Mouse (Mus musculus): ENCODE measurements around the gene Ttc1. TPM values are rescaled to one million over a fixed set of nuclear protein-coding genes. Genes with fewer than 3 reads are reported as not detected.

Ttc1 gene
- 10 to 100 TPM; 52.1 to 59.8 TPM for total RNA-seq (2021)
- long read RNA-seq, experiment 1, transcript Ttc1-201 (8 exons, 1,438 nt): major isoform, 50 of 50 reads
- long read RNA-seq, experiment 1, partial matches to known transcripts: 0 of 50 reads
- long read RNA-seq, experiment 1, other reads (novel, unspliced or antisense): 0 of 50 reads
- long read RNA-seq, experiment 2, transcript Ttc1-201 (8 exons, 1,438 nt): major isoform, 27 of 29 reads
- long read RNA-seq, experiment 2, partial matches to known transcripts: 1 of 29 reads
- long read RNA-seq, experiment 2, other reads (novel, unspliced or antisense): 1 of 29 reads

GRCm38 (mm10) chr11:43747233-43748226, at the start of gene Ttc1:
Ttc1 (minus strand) TSS chr11:43748008.
- peak; percentile 99 for DNase-seq

- DNase-seq: no peak
Measured at GRCm38 (mm10) chr11:43795992-43796391, 48.2 kb upstream of the Ttc1 start.

GRCm38 (mm10) chr11:43790446-43790845, 42.6 kb upstream of the Ttc1 start:
- DNase-seq: peak; percentile 40 to 74

- DNase-seq: peak; percentile 58 to 83
Measured at GRCm38 (mm10) chr11:43783772-43784171, 36.0 kb upstream of the Ttc1 start.

GRCm38 (mm10) chr11:43783106-43783505, 35.3 kb upstream of the Ttc1 start:
- DNase-seq: no peak

- DNase-seq: no peak
Measured at GRCm38 (mm10) chr11:43779551-43779950, 31.7 kb upstream of the Ttc1 start.

- no peak for DNase-seq
Measured at GRCm38 (mm10) chr11:43776324-43776694, 28.5 kb upstream of the Ttc1 start.

GRCm38 (mm10) chr11:43775469-43776323, 27.9 kb upstream of the Ttc1 start:
- DNase-seq: no peak

- peak in 1 of 2 experiments; percentile 36 for DNase-seq
Measured at GRCm38 (mm10) chr11:43773725-43774124, 25.9 kb upstream of the Ttc1 start.

GRCm38 (mm10) chr11:43770110-43770509, 22.3 kb upstream of the Ttc1 start:
- no peak for DNase-seq

GRCm38 (mm10) chr11:43767749-43768148, 19.9 kb upstream of the Ttc1 start:
- DNase-seq: no peak

- peak; percentile 70 to 82 for DNase-seq
Measured at GRCm38 (mm10) chr11:43766922-43767648, 19.3 kb upstream of the Ttc1 start.

GRCm38 (mm10) chr11:43758436-43758835, 10.6 kb upstream of the Ttc1 start:
- DNase-seq: no peak

- DNase-seq: no peak
Measured at GRCm38 (mm10) chr11:43755411-43755810, 7.6 kb upstream of the Ttc1 start.

- DNase-seq: no peak
Measured at GRCm38 (mm10) chr11:43754568-43754967, 6.8 kb upstream of the Ttc1 start.

- no peak for DNase-seq
Measured at GRCm38 (mm10) chr11:43751542-43751941, 3.7 kb upstream of the Ttc1 start.

- no peak for DNase-seq
Measured at GRCm38 (mm10) chr11:43728737-43729301, 19.0 kb downstream of the Ttc1 start.

- DNase-seq: no peak
Measured at GRCm38 (mm10) chr11:43727796-43728195, 20.0 kb downstream of the Ttc1 start.

- DNase-seq: no peak
Measured at GRCm38 (mm10) chr11:43723411-43723810, 24.4 kb downstream of the Ttc1 start.

- DNase-seq: no peak
Measured at GRCm38 (mm10) chr11:43712178-43712577, 35.6 kb downstream of the Ttc1 start.

- no peak for DNase-seq
Measured at GRCm38 (mm10) chr11:43708409-43708808, 39.4 kb downstream of the Ttc1 start.
